Mouse (Mus musculus): ENCODE data around the gene A730061H03Rik.

- TF ChIP-seq EP300 (IDR thresholded peaks at IDR 0.05) (no peak), CTCF (IDR thresholded peaks at IDR 0.05) (no peak)
Observed at GRCm38 (mm10) chr14:55598521-55599390, 38.5 kb upstream of the A730061H03Rik start.

All from lung, postnatal 0 days (tissue).